Mouse (Mus musculus): Measurements from ENCODE around the gene Slc39a9.

The Slc39a9 gene

GRCm38 (mm10) chr12:80719141-80719540 is 75.5 kb downstream of the Slc39a9 start:
- WGBS = 72% methylated on average over 2 of the region's 2 CpGs

- WGBS = 71% methylated on average over 12 of the region's 12 CpGs
Measured at GRCm38 (mm10) chr12:80720507-80720906, 76.8 kb downstream of the Slc39a9 start.

GRCm38 (mm10) chr12:80721458-80721857 is 77.8 kb downstream of the Slc39a9 start:
- WGBS = 89% methylated on average over 15 of the region's 15 CpGs

GRCm38 (mm10) chr12:80724853-80725559 is 81.3 kb downstream of the Slc39a9 start:
- WGBS = 17% methylated on average over 10 of the region's 10 CpGs

GRCm38 (mm10) chr12:80728207-80728606 is 84.5 kb downstream of the Slc39a9 start:
- 38% methylated on average over 1 of the region's 1 CpGs for WGBS

GRCm38 (mm10) chr12:80728814-80729213 is 85.1 kb downstream of the Slc39a9 start:
- WGBS = 68% methylated on average over 2 of the region's 2 CpGs

- WGBS = 43% methylated on average over 12 of the region's 12 CpGs
Measured at GRCm38 (mm10) chr12:80729758-80730530, 86.3 kb downstream of the Slc39a9 start.

GRCm38 (mm10) chr12:80730567-80730966 is 86.9 kb downstream of the Slc39a9 start:
- 4% methylated on average over 9 of the region's 9 CpGs for WGBS

Data from cerebral cortex, adult 2 months (tissue).